Mouse (Mus musculus) erythroblast, embryonic 14.5 days (primary cell): ENCODE data around the gene Adgrl1.

Source experiments
- GATA1 ChIP-seq: IDR thresholded peaks from 2 replicates; pipeline ENCODE4 v1.6.1; 2012; ENCODE audit warnings: low read length, inconsistent platforms, mixed read lengths
- TAL1 ChIP-seq: IDR thresholded peaks from 3 replicates; pipeline ENCODE4 v1.6.1; 2012; ENCODE audit warnings: low read length, inconsistent platforms, mixed read lengths

- no peak for TF ChIP-seq TAL1
- no peak for TF ChIP-seq GATA1
These were observed 3.2 kb downstream of the Adgrl1 start for GRCm38 (mm10) chr8:83902961-83903666.
